Mouse (Mus musculus): ENCODE data around the gene Plp1. TPM values are rescaled to one million over a fixed set of nuclear protein-coding genes. Genes with fewer than 3 reads are reported as not detected.

Plp1 gene
- polyA plus RNA-seq, 1 experiment from 2014 or later, result 5.8 TPM

Other genes with a start within 250 kb of the Plp1 start
- 6.4 and 7.4 TPM in 2 replicates for gene Tceal3, start 231.8 kb upstream of the Plp1 start, polyA plus RNA-seq (2015; fragmentation: Nextera tagmentation; extraction: Ambion mirVana)
- 6.0 and 7.8 TPM in 2 replicates for gene Tceal1, start 114.7 kb upstream of the Plp1 start, polyA plus RNA-seq (2015; fragmentation: Nextera tagmentation; extraction: Ambion mirVana)
- gene Morf4l2, start 79.0 kb upstream of the Plp1 start, polyA plus RNA-seq (2015; fragmentation: Nextera tagmentation; extraction: Ambion mirVana), result 439 and 480 TPM in 2 replicates
- gene Glra4, start 42.5 kb upstream of the Plp1 start, polyA plus RNA-seq (2015; fragmentation: Nextera tagmentation; extraction: Ambion mirVana), result not detected in 2 replicates
- gene Rab9b, start 46.1 kb downstream of the Plp1 start, polyA plus RNA-seq (2015; fragmentation: Nextera tagmentation; extraction: Ambion mirVana), result 0.40 and 0.43 TPM in 2 replicates
- gene H2bfm, start 104.7 kb downstream of the Plp1 start, polyA plus RNA-seq (2015; fragmentation: Nextera tagmentation; extraction: Ambion mirVana), result not detected in 2 replicates
- 51.1 and 52.2 TPM in 2 replicates for gene Tmsb15b2, start 152.8 kb downstream of the Plp1 start, polyA plus RNA-seq (2015; fragmentation: Nextera tagmentation; extraction: Ambion mirVana)
- gene Tmsb15l, start 154.2 kb downstream of the Plp1 start, polyA plus RNA-seq (2015; fragmentation: Nextera tagmentation; extraction: Ambion mirVana), result 3.2 and 6.3 TPM in 2 replicates
- 21.5 and 24.8 TPM in 2 replicates for gene Tmsb15b1, start 154.2 kb downstream of the Plp1 start, polyA plus RNA-seq (2015; fragmentation: Nextera tagmentation; extraction: Ambion mirVana)
- gene Zcchc18, start 170.5 kb downstream of the Plp1 start, polyA plus RNA-seq (2015; fragmentation: Nextera tagmentation; extraction: Ambion mirVana), result 15.5 and 17.8 TPM in 2 replicates
- gene Slc25a53, start 215.6 kb downstream of the Plp1 start, polyA plus RNA-seq (2015; fragmentation: Nextera tagmentation; extraction: Ambion mirVana), result 7.5 and 7.9 TPM in 2 replicates
- gene Fam199x, start 226.9 kb downstream of the Plp1 start, polyA plus RNA-seq (2015; fragmentation: Nextera tagmentation; extraction: Ambion mirVana), result 5.1 and 6.3 TPM in 2 replicates

All from intestine, embryonic 15.5 days (tissue).